Mouse (Mus musculus) induced T-regulatory cell, adult 2 months (primary cell): ENCODE results near the gene Cst11.
A peak's percentile ranks its signal among the peaks of the same experiment; 100 is the strongest.
"Not testable (repeated sequence)": the region's sequence is repeated elsewhere in the genome, so short reads cannot be mapped to it uniquely, and the experiment has no call there.

Source experiments
- DNase-seq: peaks from one replicate; pipeline ENCODE4 v3.0.0-alpha.2; 2012; ENCODE audit warnings: low read depth

Cst11 gene

GRCm38 (mm10) chr2:148771397-148771796, at the start of gene Cst11:
Cst11 (minus strand) TSS chr2:148771497.
- DNase-seq: not testable (repeated sequence)

GRCm38 (mm10) chr2:148819909-148820308, 48.6 kb upstream of the Cst11 start, which contains the start of gene Cst13:
Cst13 (plus strand) TSS chr2:148820081.
- no peak for DNase-seq

GRCm38 (mm10) chr2:148806696-148807095, 35.4 kb upstream of the Cst11 start:
- no peak for DNase-seq

GRCm38 (mm10) chr2:148801491-148801921, 30.2 kb upstream of the Cst11 start:
- no peak for DNase-seq

DNA sequence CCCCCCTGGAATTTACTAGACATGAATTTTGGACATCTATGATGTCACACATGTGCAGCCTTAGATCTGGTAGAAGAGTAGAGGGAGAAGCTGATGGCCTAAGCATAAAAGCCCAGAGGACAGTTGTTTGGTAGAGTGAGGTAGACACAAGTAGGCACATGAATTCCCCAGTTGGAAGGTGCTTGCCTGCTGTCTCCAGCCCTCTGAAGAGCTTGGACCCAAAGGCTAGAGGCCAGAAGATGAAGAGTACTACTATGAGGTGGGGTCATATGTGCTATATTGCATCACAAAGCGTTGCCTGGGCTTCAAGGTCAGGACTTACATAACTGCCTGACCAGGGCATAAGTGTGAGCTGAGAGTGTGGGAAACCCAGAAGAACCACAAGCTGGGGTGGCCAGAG, 27.2 kb upstream of the Cst11 start, which contains the start of gene Cst8:
Cst8 (plus strand) TSS at position 301 of the 400 bp plus-strand sequence.
- DNase-seq: no peak

DNA sequence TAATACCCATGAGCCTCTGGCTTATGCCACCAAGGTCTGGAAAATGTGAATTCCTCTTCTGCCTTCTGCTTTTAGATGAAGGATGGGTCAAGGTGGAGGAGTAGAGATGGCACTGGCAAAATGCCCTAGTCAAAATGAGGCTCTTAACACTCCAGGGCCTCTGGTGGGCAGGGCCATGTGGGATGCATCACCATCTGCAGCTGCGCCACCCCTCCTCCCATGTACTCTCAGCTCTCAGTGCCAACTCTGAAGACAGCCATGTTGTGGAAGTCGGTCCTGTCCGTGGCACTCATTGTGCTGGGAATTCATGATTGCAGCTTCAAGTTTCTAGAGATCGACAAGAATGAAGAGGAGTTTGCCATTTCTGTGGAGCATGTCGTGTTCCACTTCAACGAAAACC, 17.8 kb upstream of the Cst11 start, which contains the start of gene Cst12:
Cst12 (plus strand) TSS at position 220 of the 400 bp plus-strand sequence.
- no peak for DNase-seq

DNA sequence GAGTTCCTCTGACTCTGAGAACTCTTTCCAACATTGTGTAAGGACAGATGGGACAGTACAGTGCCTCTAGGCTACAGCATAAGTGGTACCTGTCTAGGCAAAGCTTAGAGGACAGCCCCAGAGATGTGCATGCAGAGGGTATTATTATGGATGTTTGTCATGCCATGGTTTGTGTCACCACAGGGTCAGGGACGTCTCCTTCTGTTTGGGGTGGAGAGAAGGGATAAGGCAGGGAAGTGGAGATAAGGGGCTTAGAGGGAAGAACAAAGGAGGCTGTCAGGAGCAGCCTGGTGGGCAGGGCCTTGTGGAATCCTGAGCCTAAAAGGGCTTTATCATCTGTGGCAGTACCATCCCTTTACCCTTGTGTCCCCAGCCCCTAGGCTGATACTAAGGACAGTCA, 10.4 kb upstream of the Cst11 start, which contains the start of gene 8030411F24Rik:
8030411F24Rik (plus strand) TSS at position 301 of the 400 bp plus-strand sequence.
- no peak for DNase-seq

GRCm38 (mm10) chr2:148763648-148764388, 7.5 kb downstream of the Cst11 start:
- no peak for DNase-seq

DNA sequence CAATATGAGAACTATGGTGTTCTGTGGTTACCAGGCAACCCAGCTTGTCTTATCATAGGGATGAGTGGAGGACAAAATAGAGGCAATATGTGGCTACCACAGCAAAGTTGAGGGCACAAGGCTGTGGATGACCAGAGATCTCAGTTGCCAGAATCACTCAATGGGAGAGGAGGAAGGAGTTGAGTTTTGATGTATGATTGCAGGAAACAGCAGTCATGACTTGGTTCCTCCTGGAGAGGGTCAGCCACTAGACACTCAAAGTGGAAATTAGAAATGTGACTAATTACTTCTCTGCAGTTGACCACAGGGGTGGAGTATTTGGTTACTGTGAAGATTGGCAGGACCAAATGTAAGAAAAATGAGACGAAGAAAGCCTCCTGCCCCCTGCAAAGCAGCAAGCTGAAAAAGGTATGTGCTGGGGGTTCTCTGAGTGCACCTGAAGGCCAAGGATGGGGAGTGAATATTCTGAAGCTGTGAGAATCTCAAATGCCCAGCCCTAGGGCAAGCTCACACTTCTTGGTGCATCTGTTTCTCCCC, 16.9 kb downstream of the Cst11 start:
- no peak for DNase-seq

DNA sequence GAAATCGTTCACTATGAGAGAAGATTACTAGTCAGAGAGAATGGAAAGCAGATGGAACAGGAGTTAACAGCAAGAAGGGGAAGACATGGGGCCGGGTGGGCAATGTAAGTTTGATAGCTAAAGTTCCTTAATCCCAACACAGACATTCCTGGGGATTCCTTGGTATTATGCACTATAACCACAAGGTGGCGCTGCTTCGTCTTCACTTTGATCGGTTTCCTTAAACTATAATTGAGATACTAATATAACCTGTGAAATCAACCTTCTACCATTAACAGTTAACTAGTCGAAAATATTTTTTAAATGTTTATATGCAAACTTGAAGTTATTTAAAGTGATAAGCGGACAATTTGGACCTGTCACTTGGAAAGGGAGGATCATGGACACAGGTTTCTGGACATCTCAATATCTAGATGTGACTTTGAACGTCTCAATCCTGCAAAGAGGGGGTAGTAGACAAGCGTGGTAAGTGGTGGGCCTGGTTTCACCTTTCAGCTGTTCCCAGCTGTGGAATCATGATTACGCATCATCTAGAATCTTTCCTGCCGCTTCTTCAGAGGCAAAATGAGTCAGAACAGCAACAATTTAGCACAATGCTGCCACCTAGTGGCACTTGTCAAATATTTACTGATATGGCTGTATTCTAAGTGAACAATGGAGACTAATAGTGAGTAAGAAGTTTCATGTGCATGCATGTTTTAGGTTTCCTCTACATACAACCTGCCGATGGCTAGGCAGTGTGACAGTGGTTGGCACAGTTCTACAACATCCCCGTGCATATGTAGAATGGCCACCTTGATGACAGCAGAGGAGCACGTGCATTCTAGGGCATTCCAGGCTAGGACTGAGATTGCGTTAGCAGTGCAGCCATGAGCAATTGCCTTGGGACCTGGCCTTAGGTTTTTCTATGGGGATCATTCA, 19.1 kb downstream of the Cst11 start:
- DNase-seq: peak; percentile 90

GRCm38 (mm10) chr2:148750058-148750457, 21.2 kb downstream of the Cst11 start, which contains the start of gene Cstl1:
Cstl1 (plus strand) TSS chr2:148750358.
- no peak for DNase-seq

- DNase-seq: no peak
Observed at GRCm38 (mm10) chr2:148743846-148744407, 27.4 kb downstream of the Cst11 start.

DNA sequence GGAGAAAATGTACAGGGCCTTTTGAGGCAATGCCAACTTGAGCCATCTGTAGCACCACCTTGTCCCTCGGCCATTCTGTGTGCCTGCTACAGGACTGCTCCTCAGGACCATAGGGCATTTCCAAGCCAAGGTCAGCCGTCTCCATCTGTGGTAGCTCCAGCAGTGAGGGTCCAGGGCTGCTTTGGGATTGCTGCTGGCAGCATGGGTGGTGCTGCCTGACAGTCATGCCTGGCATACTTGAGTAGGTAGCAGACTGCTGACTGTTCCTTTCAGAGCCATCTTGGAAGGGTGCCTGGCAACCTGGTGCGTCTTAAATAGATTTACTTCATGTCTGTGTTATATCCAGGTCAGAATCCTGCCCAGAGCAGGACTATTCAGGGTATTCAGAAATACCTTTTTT, 28.3 kb downstream of the Cst11 start:
- DNase-seq: no peak

- DNase-seq: peak; percentile 53
Observed at GRCm38 (mm10) chr2:148732327-148733000, 38.8 kb downstream of the Cst11 start, which contains the start of gene Napb. Napb (minus strand) TSS chr2:148732467.

DNA sequence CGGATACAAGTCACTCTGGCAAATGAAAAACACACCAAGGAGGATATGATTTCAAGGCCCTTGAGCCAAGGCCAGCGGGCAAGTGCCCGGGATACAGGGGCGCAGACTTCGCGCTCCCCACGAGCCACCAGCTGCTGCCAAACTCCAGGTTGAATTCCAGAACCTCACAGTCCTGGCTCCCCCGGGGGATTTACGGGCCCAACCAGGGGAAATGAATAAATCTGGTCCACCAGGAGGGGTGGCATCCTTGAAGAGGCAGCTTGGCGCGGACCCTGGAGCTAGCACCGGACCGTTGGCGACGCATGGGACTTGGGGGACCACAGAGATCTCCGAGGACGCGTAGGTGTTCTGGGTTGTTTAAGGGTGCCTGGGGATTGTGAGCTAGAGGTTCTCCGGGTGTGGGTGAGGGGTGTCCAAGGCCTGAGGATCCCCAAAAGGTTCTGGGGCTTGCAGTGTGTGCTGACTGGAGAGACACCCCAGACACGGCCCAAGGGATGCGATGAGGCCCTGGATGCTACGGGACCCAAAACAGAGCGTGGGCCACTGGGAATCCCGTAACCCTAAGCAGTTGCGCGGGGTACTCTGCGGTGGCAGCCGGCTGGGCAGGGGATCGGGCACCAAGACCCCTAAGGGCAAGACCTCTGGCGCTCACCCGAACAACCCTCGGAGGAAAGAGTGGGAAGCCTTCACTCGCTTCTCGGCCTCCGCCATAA, 39.5 kb downstream of the Cst11 start:
- DNase-seq: peak; percentile 4

DNA sequence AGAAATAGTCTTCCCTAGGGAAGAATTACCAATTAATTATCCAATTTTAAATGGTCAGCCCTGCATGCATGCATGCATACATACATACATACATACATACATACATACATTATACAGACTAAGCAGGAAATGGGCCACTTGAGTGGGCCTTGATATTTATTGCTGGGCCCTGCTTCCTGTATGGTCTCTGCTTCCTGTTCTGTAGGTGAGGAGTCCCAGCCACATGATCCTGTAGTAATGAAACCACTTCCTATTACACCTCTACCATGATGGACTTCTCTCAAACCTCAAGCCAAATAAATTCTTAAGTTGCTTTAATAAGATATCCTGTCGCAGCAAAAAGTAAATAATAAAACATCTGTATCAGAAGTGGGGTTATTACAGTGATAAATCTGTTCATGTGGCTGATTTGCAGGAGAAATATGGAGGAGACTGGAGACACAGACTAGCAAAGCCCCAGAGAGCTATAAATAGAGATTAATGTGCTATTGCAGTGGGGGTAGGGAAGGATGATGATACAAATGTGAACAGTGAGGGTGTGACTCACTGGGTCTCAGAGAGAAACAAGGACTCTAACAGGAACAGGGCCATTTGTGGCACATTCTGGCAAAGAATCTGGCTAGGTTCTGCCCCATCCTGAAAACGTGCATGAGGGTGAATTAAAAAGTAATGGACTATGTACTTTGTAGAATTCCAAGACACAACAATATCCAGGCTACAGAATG, 51.9 kb downstream of the Cst11 start:
- DNase-seq: no peak
